Mouse (Mus musculus): Measurements from ENCODE around the gene Rab11fip3. TPM values are rescaled to one million over a fixed set of nuclear protein-coding genes. Genes with fewer than 3 reads are reported as not detected.
"Not testable (repeated sequence)": the region's sequence is repeated elsewhere in the genome, so short reads cannot be mapped to it uniquely, and the experiment has no call there.

Rab11fip3 gene
- polyA plus RNA-seq (2012; rRNA removed), result 88.5 and 94.2 TPM in 2 replicates

GRCm38 (mm10) chr17:26068831-26069739, at the start of gene Rab11fip3:
TSS of gene Rab11fip3 (minus strand) at chr17:26069555.
- TF ChIP-seq CTCF (IDR thresholded peaks at IDR 0.05; ENCODE audit: extremely low read depth, insufficient read depth, low read length), result no peak
- peak; percentile 98 for TF ChIP-seq POLR2A (IDR thresholded peaks at IDR 0.05; ENCODE audit: extremely low read depth, insufficient read depth, low read length)
- Histone ChIP-seq H3K4me1 (ENCODE audit: control insufficient read depth, insufficient read depth, low read length) (peaks cover 9% of the 10 kb centered on the region), H3K4me3 (ENCODE audit: insufficient read depth, low read length) (peak within 1 kb of the TSS; percentile 39), H3K27ac (ENCODE audit: insufficient read depth, low read length) (peak within 1 kb of the TSS; percentile 66)

- H3K4me3 ChIP-seq (ENCODE audit: insufficient read depth, low read length), result no peak overlapping the region
- no peak for TF ChIP-seq POLR2A (IDR thresholded peaks at IDR 0.05; ENCODE audit: extremely low read depth, insufficient read depth, low read length)
- no peak for TF ChIP-seq CTCF (IDR thresholded peaks at IDR 0.05; ENCODE audit: extremely low read depth, insufficient read depth, low read length)
These were observed 47.3 kb upstream of the Rab11fip3 start for GRCm38 (mm10) chr17:26116503-26117258.

GRCm38 (mm10) chr17:26115956-26116487, 46.7 kb upstream of the Rab11fip3 start:
- 0 out of 2 replicates have a peak, but pooled peaks cover 2% of the 10 kb centered on the region for H3K4me1 ChIP-seq (ENCODE audit: control insufficient read depth, insufficient read depth, low read length)
- H3K4me3 ChIP-seq (ENCODE audit: insufficient read depth, low read length), result no peak overlapping the region
- H3K27ac ChIP-seq (ENCODE audit: insufficient read depth, low read length), result no peak overlapping the region
- no peak for TF ChIP-seq POLR2A (IDR thresholded peaks at IDR 0.05; ENCODE audit: extremely low read depth, insufficient read depth, low read length)
- TF ChIP-seq CTCF (IDR thresholded peaks at IDR 0.05; ENCODE audit: extremely low read depth, insufficient read depth, low read length), result no peak

More at GRCm38 (mm10) chr17:26116503-26117258, 47.3 kb upstream of the Rab11fip3 start:
- no peak overlapping the region for H3K27ac ChIP-seq (ENCODE audit: insufficient read depth, low read length)
- H3K4me1 ChIP-seq (ENCODE audit: control insufficient read depth, insufficient read depth, low read length), result 0 out of 2 replicates have a peak, but pooled peaks cover 2% of the 10 kb centered on the region

GRCm38 (mm10) chr17:26115205-26115898, 46.0 kb upstream of the Rab11fip3 start:
- Histone ChIP-seq H3K4me1 (ENCODE audit: control insufficient read depth, insufficient read depth, low read length) (0 out of 2 replicates have a peak, but pooled peaks cover 2% of the 10 kb centered on the region), H3K27ac (ENCODE audit: insufficient read depth, low read length) (no peak overlapping the region), H3K4me3 (ENCODE audit: insufficient read depth, low read length) (no peak overlapping the region)
- TF ChIP-seq CTCF (IDR thresholded peaks at IDR 0.05; ENCODE audit: extremely low read depth, insufficient read depth, low read length) (no peak), POLR2A (IDR thresholded peaks at IDR 0.05; ENCODE audit: extremely low read depth, insufficient read depth, low read length) (no peak)

- not testable (repeated sequence) for H3K27ac ChIP-seq (ENCODE audit: insufficient read depth, low read length); H3K4me3 ChIP-seq (ENCODE audit: insufficient read depth, low read length); H3K4me1 ChIP-seq (ENCODE audit: control insufficient read depth, insufficient read depth, low read length)
These were observed 45.1 kb upstream of the Rab11fip3 start for GRCm38 (mm10) chr17:26114461-26114860.

- no peak overlapping the region for H3K27ac ChIP-seq (ENCODE audit: insufficient read depth, low read length)
These were observed 44.7 kb upstream of the Rab11fip3 start for GRCm38 (mm10) chr17:26114061-26114460.

GRCm38 (mm10) chr17:26113181-26113948, 44.0 kb upstream of the Rab11fip3 start, which contains the start of gene Tmem8:
TSS of gene Tmem8 (plus strand) at chr17:26113299.
- TF ChIP-seq POLR2A (IDR thresholded peaks at IDR 0.05; ENCODE audit: extremely low read depth, insufficient read depth, low read length), result peak; percentile 21; the same call in 1 of the 2 replicates
- TF ChIP-seq CTCF (IDR thresholded peaks at IDR 0.05; ENCODE audit: extremely low read depth, insufficient read depth, low read length), result no peak
- Histone ChIP-seq H3K27ac (ENCODE audit: insufficient read depth, low read length) (no peak within 1 kb of the TSS), H3K4me1 (ENCODE audit: control insufficient read depth, insufficient read depth, low read length) (no peaks in the 10 kb centered on the region), H3K4me3 (ENCODE audit: insufficient read depth, low read length) (peak within 1 kb of the TSS; percentile 55)

More at GRCm38 (mm10) chr17:26114061-26114460, 44.7 kb upstream of the Rab11fip3 start:
- no peaks in the 10 kb centered on the region for H3K4me1 ChIP-seq (ENCODE audit: control insufficient read depth, insufficient read depth, low read length)
- TF ChIP-seq POLR2A (IDR thresholded peaks at IDR 0.05; ENCODE audit: extremely low read depth, insufficient read depth, low read length) (no peak), CTCF (IDR thresholded peaks at IDR 0.05; ENCODE audit: extremely low read depth, insufficient read depth, low read length) (no peak)
- peak overlapping the region; percentile 55 for H3K4me3 ChIP-seq (ENCODE audit: insufficient read depth, low read length)

- peak overlapping the region; percentile 55 for H3K4me3 ChIP-seq (ENCODE audit: insufficient read depth, low read length)
- no peaks in the 10 kb centered on the region for H3K4me1 ChIP-seq (ENCODE audit: control insufficient read depth, insufficient read depth, low read length)
- TF ChIP-seq CTCF (IDR thresholded peaks at IDR 0.05; ENCODE audit: extremely low read depth, insufficient read depth, low read length), result no peak
- no peak for TF ChIP-seq POLR2A (IDR thresholded peaks at IDR 0.05; ENCODE audit: extremely low read depth, insufficient read depth, low read length)
- no peak overlapping the region for H3K27ac ChIP-seq (ENCODE audit: insufficient read depth, low read length)
These were observed 43.4 kb upstream of the Rab11fip3 start for GRCm38 (mm10) chr17:26112751-26113150.

Data from cortical plate, adult 2 months (tissue).